Mouse (Mus musculus) ES-CJ7 (cell line): Measurements from ENCODE around the gene Gm6370.
"Not testable (repeated sequence)": the region's sequence is repeated elsewhere in the genome, so short reads cannot be mapped to it uniquely, and the experiment has no call there.

Experiments used
- DNase-seq: peaks from one replicate; pipeline ENCODE4 v3.0.0; 2011; ENCODE audit warnings: low read depth, low spot score

Gene Gm6370

GRCm38 (mm10) chr5:146491063-146491462, at the start of gene Gm6370:
Gene Gm6370 (plus strand): TSS chr5:146491363.
- DNase-seq, result not testable (repeated sequence)

- peak; percentile 17 for DNase-seq
Measured at GRCm38 (mm10) chr5:146442767-146443166, 48.4 kb upstream of the Gm6370 start.

GRCm38 (mm10) chr5:146446633-146447032, 44.5 kb upstream of the Gm6370 start:
- DNase-seq, result no peak

GRCm38 (mm10) chr5:146451592-146452254, 39.4 kb upstream of the Gm6370 start:
- DNase-seq, result no peak

DNA sequence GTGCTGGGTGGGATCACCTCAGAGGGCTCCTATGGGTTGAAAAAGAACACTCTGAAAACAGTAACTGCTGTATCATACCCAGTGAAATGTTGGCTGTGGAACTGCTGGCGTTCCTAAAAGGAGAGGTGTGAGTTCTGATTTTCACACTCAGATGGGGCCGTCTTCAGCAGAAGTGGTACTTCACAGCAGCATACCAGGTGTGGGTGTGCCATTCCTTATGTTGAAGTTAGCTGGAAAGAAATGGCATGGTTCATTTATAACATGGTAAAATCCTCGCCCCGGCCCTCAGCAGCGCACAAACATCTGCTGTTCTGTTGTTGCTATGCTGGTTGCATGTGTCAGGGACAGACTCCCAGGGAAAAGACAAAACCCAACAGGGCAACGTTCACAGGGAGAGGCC, 37.6 kb upstream of the Gm6370 start:
- no peak for DNase-seq

DNA sequence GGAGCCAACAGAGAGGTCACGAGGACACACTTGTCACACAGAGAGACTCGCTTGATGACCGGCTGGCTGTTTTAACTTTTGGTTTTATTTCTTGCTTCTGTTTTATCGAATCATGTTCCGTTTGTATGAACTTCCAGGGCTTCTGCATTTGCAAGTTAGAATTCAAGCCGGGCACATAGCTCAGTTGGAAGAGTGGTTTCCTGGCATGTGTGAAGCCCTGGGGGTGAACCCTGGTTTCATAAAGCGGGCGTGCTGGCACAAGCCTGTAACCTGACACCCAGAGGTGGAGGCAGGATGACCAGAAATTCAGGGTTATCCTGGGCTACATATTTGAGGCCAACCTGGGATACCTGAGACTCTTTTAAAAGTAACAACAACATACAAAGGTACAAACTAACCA, 29.6 kb upstream of the Gm6370 start:
- no peak for DNase-seq

GRCm38 (mm10) chr5:146466663-146467062, 24.5 kb upstream of the Gm6370 start:
- no peak for DNase-seq

GRCm38 (mm10) chr5:146468311-146468710, 22.9 kb upstream of the Gm6370 start:
- no peak for DNase-seq

GRCm38 (mm10) chr5:146470821-146471220, 20.3 kb upstream of the Gm6370 start:
- DNase-seq, result no peak

DNA sequence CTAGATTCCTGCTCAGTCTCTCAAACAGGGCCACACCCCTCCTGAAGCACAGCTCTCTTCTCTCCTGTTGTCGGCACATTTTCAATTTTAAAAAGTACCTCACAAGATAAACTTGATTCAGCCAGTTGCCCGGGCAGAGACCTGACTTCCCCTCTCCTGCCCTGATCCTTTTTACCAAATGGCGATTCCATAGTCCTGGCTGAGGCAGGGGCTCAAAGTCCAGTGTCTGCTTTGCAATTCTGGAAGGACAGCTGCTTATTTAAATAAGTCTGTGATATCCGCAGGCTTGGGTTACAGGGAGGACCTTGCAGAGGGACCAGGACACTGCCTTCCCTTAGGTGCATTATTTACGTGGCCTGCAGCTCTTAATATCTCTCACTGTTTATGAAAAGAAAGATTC, 19.9 kb upstream of the Gm6370 start:
- DNase-seq, result no peak

DNA sequence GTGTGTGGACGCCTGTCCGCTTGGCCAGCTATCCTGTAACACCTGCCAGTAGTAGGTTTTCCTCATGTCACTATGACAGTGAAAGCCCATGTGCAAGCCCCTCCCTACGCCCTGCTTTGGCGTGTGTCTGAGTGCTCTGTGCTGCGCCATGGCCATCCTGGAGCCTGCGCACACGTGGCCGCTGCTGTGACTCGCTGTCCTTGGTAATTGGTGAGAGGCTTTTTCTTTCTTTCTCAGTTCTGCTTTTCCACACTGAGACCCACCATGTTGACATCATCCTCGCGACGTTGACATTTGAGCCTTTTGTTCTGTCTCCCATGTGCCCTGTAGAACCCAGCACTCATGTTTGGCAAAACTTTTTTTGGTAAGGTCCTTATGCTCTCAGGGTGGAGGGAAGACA, 19.3 kb upstream of the Gm6370 start:
- no peak for DNase-seq

DNA sequence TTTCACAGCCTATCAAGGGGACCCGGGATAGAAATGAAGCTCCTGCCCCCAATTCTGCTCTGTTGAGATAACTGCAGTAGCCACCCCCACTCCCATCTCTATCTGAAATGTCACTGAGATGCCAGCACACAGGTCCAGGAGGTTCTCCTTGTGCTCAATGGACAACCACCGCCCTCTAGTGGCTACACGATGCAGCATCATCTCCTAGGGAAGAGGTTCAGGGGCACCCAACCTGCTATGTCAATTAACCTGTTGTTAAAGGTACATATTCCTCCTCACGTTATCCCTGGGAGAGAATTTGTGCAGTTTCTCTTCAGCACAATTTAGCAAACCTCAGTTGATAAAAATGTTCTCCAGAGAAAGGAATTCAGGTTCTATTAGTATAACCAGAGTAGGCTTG, 11.6 kb upstream of the Gm6370 start:
- DNase-seq, result not testable (repeated sequence)

GRCm38 (mm10) chr5:146481665-146482064, 9.5 kb upstream of the Gm6370 start, which contains the start of gene Gm6408:
Gene Gm6408 (plus strand): TSS chr5:146481965.
- not testable (repeated sequence) for DNase-seq

- not testable (repeated sequence) for DNase-seq
Measured at GRCm38 (mm10) chr5:146488959-146489358, 2.2 kb upstream of the Gm6370 start.

GRCm38 (mm10) chr5:146502099-146502498, 10.9 kb downstream of the Gm6370 start, which contains the start of gene 4930449I24Rik:
Gene 4930449I24Rik (plus strand): TSS chr5:146502399.
- DNase-seq, result not testable (repeated sequence)

DNA sequence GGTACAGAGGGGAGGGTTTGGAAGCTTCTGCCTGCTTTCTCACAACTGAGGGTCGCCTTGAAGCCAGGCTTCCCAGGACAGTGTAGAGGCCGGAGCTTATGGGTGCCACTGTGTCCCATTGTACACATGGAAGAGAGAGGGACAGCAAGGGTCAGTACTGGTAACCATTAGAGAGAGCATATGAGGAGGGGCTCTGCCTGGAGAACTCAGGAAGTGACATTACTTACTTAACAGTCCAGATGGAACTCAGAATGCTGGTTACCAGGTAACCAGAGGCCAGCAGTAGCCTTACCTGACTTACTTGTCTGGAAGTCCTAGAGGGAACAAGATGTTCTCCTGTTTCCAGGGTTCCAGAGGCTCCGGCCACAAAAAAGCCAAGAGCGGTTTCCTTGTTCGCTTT, 22.7 kb downstream of the Gm6370 start, which contains the start of gene Gm3402:
Gene Gm3402 (plus strand): TSS at position 301 of the 400 bp plus-strand sequence.
- DNase-seq, result not testable (repeated sequence)

DNA sequence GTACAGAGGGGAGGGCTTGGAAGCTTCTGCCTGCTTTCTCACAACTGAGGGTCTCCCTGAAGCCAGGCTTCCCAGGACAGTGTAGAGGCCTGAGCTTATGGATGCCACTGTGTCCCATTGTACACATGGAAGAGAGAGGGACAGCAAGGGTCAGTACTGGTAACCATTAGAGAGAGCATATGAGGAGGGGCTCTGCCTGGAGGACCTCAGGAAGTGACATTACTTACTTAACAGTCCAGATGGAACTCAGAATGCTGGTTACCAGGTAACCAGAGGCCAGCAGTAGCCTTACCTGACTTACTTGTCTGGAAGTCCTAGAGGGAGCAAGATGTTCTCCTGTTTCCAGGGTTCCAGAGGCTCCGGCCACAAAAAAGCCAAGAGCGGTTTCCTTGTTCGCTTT, 34.3 kb downstream of the Gm6370 start, which contains the start of gene Gm3404:
Gene Gm3404 (plus strand): TSS at position 301 of the 400 bp plus-strand sequence.
- DNase-seq, result not testable (repeated sequence)

- not testable (repeated sequence) for DNase-seq
Measured at GRCm38 (mm10) chr5:146537347-146537746, 46.2 kb downstream of the Gm6370 start, which contains the start of gene Gm3409. Gene Gm3409 (plus strand): TSS chr5:146537647.
